30 mouse cellular contexts compared by ENCODE assay signal in genomic region chr7:4167098-4167497, GRCm38 (mm10). TPM values are rescaled to one million over a fixed set of nuclear protein-coding genes. Genes with fewer than 3 reads are reported as not detected.
DNase-seq lines count a peak whose midpoint lies in the region; ATAC-seq and TF ChIP-seq lines count a peak whose summit lies in the region.
"Had no signal": no experiment of that assay in that cellular context is flagged by ENCODE, and none has a peak within 500 bp of the region (broad histone marks: within the 10 kb centered on the region; RNA-seq: fewer than 3 reads in every experiment).

No protein-coding gene starts in this region.

- H3K27ac ChIP-seq in intestine, postnatal 0 days (ENCODE audit: low read depth, low read length), result peak overlapping the region; percentile 76
- H3K27ac ChIP-seq in forebrain, postnatal 0 days (ENCODE audit: low read depth, low read length), result no peak overlapping the region
- H3K27ac ChIP-seq: embryonic facial prominence, embryonic 13.5 days; forebrain, embryonic 10.5 days; forebrain, embryonic 15.5 days; gastrocnemius, adult 2 months; kidney, embryonic 15.5 days; liver, embryonic 12.5 days; macrophage; midbrain, embryonic 15.5 days had no signal

- intact Hi-C loops in heart, postnatal 25 days (cut with DNase I), result no loop called here

- TF ChIP-seq CTCF in intestine, postnatal 0 days (IDR thresholded peaks at IDR 0.05; ENCODE audit: low read depth), result no peak
- no peak for TF ChIP-seq CTCF in forebrain, postnatal 0 days (IDR thresholded peaks at IDR 0.05; ENCODE audit: low read depth)

- no peaks in the 10 kb centered on the region for H3K36me3 ChIP-seq in intestine, postnatal 0 days (ENCODE audit: control insufficient read depth, insufficient read depth)
- no peaks in the 10 kb centered on the region for H3K36me3 ChIP-seq in forebrain, postnatal 0 days (ENCODE audit: insufficient read depth)
- H3K36me3 ChIP-seq: embryonic facial prominence, embryonic 13.5 days; forebrain, embryonic 10.5 days; forebrain, embryonic 15.5 days; kidney, embryonic 15.5 days; liver, embryonic 12.5 days; midbrain, embryonic 15.5 days had no signal

- H3K9me3 ChIP-seq in intestine, postnatal 0 days (ENCODE audit: control insufficient read depth), result no peaks in the 10 kb centered on the region
- no peaks in the 10 kb centered on the region for H3K9me3 ChIP-seq in forebrain, postnatal 0 days (ENCODE audit: low read length)
- H3K9me3 ChIP-seq: embryonic facial prominence, embryonic 13.5 days; forebrain, embryonic 10.5 days; forebrain, embryonic 15.5 days; kidney, embryonic 15.5 days; liver, embryonic 12.5 days; midbrain, embryonic 15.5 days had no signal

- no peaks in the 10 kb centered on the region for H3K27me3 ChIP-seq in intestine, postnatal 0 days (replicated peaks; ENCODE audit: control insufficient read depth, insufficient read depth, low read length)
- H3K27me3 ChIP-seq in forebrain, postnatal 0 days (ENCODE audit: insufficient read depth, low read length), result no peaks in the 10 kb centered on the region
- H3K27me3 ChIP-seq: embryonic facial prominence, embryonic 13.5 days; forebrain, embryonic 15.5 days; kidney, embryonic 15.5 days; liver, embryonic 12.5 days; midbrain, embryonic 15.5 days had no signal

- no peak overlapping the region for H3K9ac ChIP-seq in intestine, postnatal 0 days (ENCODE audit: low read depth, low read length)
- H3K9ac ChIP-seq in forebrain, postnatal 0 days, result no peak overlapping the region
- H3K9ac ChIP-seq: embryonic facial prominence, embryonic 13.5 days; forebrain, embryonic 15.5 days; kidney, embryonic 15.5 days; liver, embryonic 12.5 days; liver, postnatal 0 days; midbrain, embryonic 15.5 days had no signal

- peak; percentile 24 for ATAC-seq in intestine, postnatal 0 days
- ATAC-seq in forebrain, postnatal 0 days, result no peak
- ATAC-seq: forebrain, embryonic 15.5 days; hindbrain, embryonic 16.5 days; liver, embryonic 12.5 days; liver, postnatal 0 days; midbrain, embryonic 15.5 days had no signal

- H3K4me3 ChIP-seq in intestine, postnatal 0 days (ENCODE audit: low read depth, low read length), result no peak overlapping the region
- H3K4me3 ChIP-seq in forebrain, postnatal 0 days (ENCODE audit: low read depth, low read length), result no peak overlapping the region
- H3K4me3 ChIP-seq: embryonic facial prominence, embryonic 13.5 days; forebrain, embryonic 10.5 days; forebrain, embryonic 15.5 days; gastrocnemius, adult 2 months; kidney, embryonic 15.5 days; liver, embryonic 12.5 days; midbrain, embryonic 15.5 days had no signal

- no peaks in the 10 kb centered on the region; the same call in 1 of the 2 replicates for H3K4me1 ChIP-seq in intestine, postnatal 0 days (replicated peaks; ENCODE audit: control insufficient read depth, insufficient read depth, low read length)
- H3K4me1 ChIP-seq in forebrain, postnatal 0 days (ENCODE audit: insufficient read depth), result no peaks in the 10 kb centered on the region

- 0 out of 2 replicates have a peak overlapping the region, but pooled peaks have one; percentile 0 for H3K4me2 ChIP-seq in intestine, postnatal 0 days (replicated peaks; ENCODE audit: low read depth)
- H3K4me2 ChIP-seq in forebrain, postnatal 0 days (ENCODE audit: low read depth), result no peak overlapping the region
- H3K4me2 ChIP-seq: embryonic facial prominence, embryonic 13.5 days; forebrain, embryonic 15.5 days; kidney, embryonic 15.5 days; liver, embryonic 12.5 days; midbrain, embryonic 15.5 days had no signal

- DNase-seq in heart, adult 11 months, result peak; percentile 82
- DNase-seq in heart, postnatal 25 days (ENCODE audit: low spot score), result no peak
- DNase-seq in ovary, postnatal 36 days (ENCODE audit: low spot score), result peak; percentile 58
- DNase-seq in ovary, postnatal 10 days (ENCODE audit: low spot score), result no peak
- no peak for DNase-seq in forebrain, postnatal 0 days
- DNase-seq in gastrocnemius, postnatal 4 days (ENCODE audit: low spot score in 2 of 2), result no peak
- DNase-seq: B cell, adult 2 months; cerebellum, adult 11 months; cerebellum, postnatal 10 days; gastrocnemius, adult 2 months; gastrocnemius, postnatal 36 days; heart, postnatal 14 days; kidney, adult 11 months; layer of hippocampus, postnatal 36 days; left cerebral cortex, postnatal 4 days; liver, postnatal 0 days; retina, postnatal 1 day; right cerebral cortex, postnatal 25 days; spleen, adult 18-20 months; thymus, postnatal 4 days had no signal

RNA-seq across cellular contexts. Expression of gene Cdc42ep5, which starts 2.4 kb away (rescaled TPM):
- 1 to 10 TPM; 5.7 to 5.9 TPM for total RNA-seq in heart, postnatal 25 days (2021)
- polyA plus RNA-seq in intestine, postnatal 0 days (2015; fragmentation: Nextera tagmentation; extraction: Ambion mirVana), result 120 and 126 TPM in 2 replicates
- total RNA-seq in forebrain, postnatal 0 days (2014; rRNA removed), result 3.5 and 4.0 TPM in 2 replicates
- polyA plus RNA-seq in forebrain, postnatal 0 days (2015; fragmentation: Nextera tagmentation; extraction: Ambion mirVana), result 6.7 and 6.9 TPM in 2 replicates
- total RNA-seq in gastrocnemius, postnatal 4 days (2021), result 10 to 100 TPM; 20.9 to 24.8 TPM
- polyA plus RNA-seq: macrophage had no signal

RNA-seq across cellular contexts. Expression of gene Leng9, which starts 16.9 kb away (rescaled TPM):
- total RNA-seq in heart, postnatal 25 days (2021), result 1 to 10 TPM; 2.5 to 3.2 TPM
- 14.1 and 16.0 TPM in 2 replicates for polyA plus RNA-seq in intestine, postnatal 0 days (2015; fragmentation: Nextera tagmentation; extraction: Ambion mirVana)
- 5.1 and 5.5 TPM in 2 replicates for total RNA-seq in forebrain, postnatal 0 days (2014; rRNA removed)
- 4.4 and 4.8 TPM in 2 replicates for polyA plus RNA-seq in forebrain, postnatal 0 days (2015; fragmentation: Nextera tagmentation; extraction: Ambion mirVana)
- total RNA-seq in gastrocnemius, postnatal 4 days (2021), result 1 to 10 TPM; 3.1 to 3.9 TPM

RNA-seq across cellular contexts. Expression of gene Leng8, which starts 30.3 kb away (rescaled TPM):
- 10 to 100 TPM; 37.4 to 40.9 TPM for total RNA-seq in heart, postnatal 25 days (2021)
- 13.8 and 15.2 TPM in 2 replicates for polyA plus RNA-seq in intestine, postnatal 0 days (2015; fragmentation: Nextera tagmentation; extraction: Ambion mirVana)
- 124 and 174 TPM in 2 replicates for total RNA-seq in forebrain, postnatal 0 days (2014; rRNA removed)
- 20.5 and 35.8 TPM in 2 replicates for polyA plus RNA-seq in forebrain, postnatal 0 days (2015; fragmentation: Nextera tagmentation; extraction: Ambion mirVana)
- total RNA-seq in gastrocnemius, postnatal 4 days (2021), result 10 to 100 TPM; 62.4 to 86.4 TPM

RNA-seq across cellular contexts. Expression of gene Ttyh1, which starts 47.9 kb away (rescaled TPM):
- total RNA-seq in heart, postnatal 25 days (2021), result under 1 TPM; 0.68 to 0.75 TPM
- 2.6 and 3.7 TPM in 2 replicates for polyA plus RNA-seq in intestine, postnatal 0 days (2015; fragmentation: Nextera tagmentation; extraction: Ambion mirVana)
- total RNA-seq in forebrain, postnatal 0 days (2014; rRNA removed), result 180 and 204 TPM in 2 replicates
- polyA plus RNA-seq in forebrain, postnatal 0 days (2015; fragmentation: Nextera tagmentation; extraction: Ambion mirVana), result 90.0 and 160 TPM in 2 replicates
- total RNA-seq in gastrocnemius, postnatal 4 days (2021), result 1 to 10 TPM; 5.3 to 6.6 TPM
- total RNA-seq: common myeloid progenitor, adult 5-6 weeks had no signal

Comparison
In these comparisons a context has a peak if more than half of its experiments do, and no peak if none do; other contexts are left out.
1. DNase-seq: peak in heart, adult 11 months (single experiment) and ovary, postnatal 36 days (single experiment); none in heart, postnatal 25 days (single experiment), ovary, postnatal 10 days (single experiment), forebrain, postnatal 0 days (single experiment) and gastrocnemius, postnatal 4 days (0 of 2).